Mouse (Mus musculus) kidney, adult 8-10 months (tissue): Measurements from ENCODE around the gene Zic5.

Source experiments
- DNase-seq, 2 experiments: peaks; one replicate each; pipeline ENCODE4 v3.0.0; 2022

Zic5 gene

GRCm38 (mm10) chr14:122479461-122480109, 14.1 kb upstream of the Zic5 start:
- no peak for DNase-seq

GRCm38 (mm10) chr14:122478574-122479011, 13.1 kb upstream of the Zic5 start:
- no peak for DNase-seq

- no peak for DNase-seq
Observed at GRCm38 (mm10) chr14:122477971-122478573, 12.6 kb upstream of the Zic5 start.

GRCm38 (mm10) chr14:122477261-122477671, 11.8 kb upstream of the Zic5 start:
- no peak for DNase-seq

- no peak for DNase-seq
Observed at GRCm38 (mm10) chr14:122476822-122477215, 11.3 kb upstream of the Zic5 start.

- DNase-seq: no peak
Observed at GRCm38 (mm10) chr14:122476041-122476821, 10.8 kb upstream of the Zic5 start.

- DNase-seq: no peak
Observed at GRCm38 (mm10) chr14:122475557-122476040, 10.1 kb upstream of the Zic5 start.

GRCm38 (mm10) chr14:122474891-122475556, 9.5 kb upstream of the Zic5 start, which contains the start of gene Zic2:
TSS of gene Zic2 (plus strand) at chr14:122475435.
- DNase-seq: no peak

GRCm38 (mm10) chr14:122474041-122474890, 8.8 kb upstream of the Zic5 start:
- no peak for DNase-seq

- no peak for DNase-seq
Observed at GRCm38 (mm10) chr14:122473211-122473751, 7.8 kb upstream of the Zic5 start.

GRCm38 (mm10) chr14:122472647-122473046, 7.2 kb upstream of the Zic5 start:
- no peak for DNase-seq

GRCm38 (mm10) chr14:122472161-122472560, 6.7 kb upstream of the Zic5 start:
- no peak for DNase-seq

GRCm38 (mm10) chr14:122471449-122472085, 6.1 kb upstream of the Zic5 start:
- DNase-seq: no peak

GRCm38 (mm10) chr14:122468971-122469755, 3.7 kb upstream of the Zic5 start:
- no peak for DNase-seq

- DNase-seq: no peak
Observed at GRCm38 (mm10) chr14:122467926-122468841, 2.7 kb upstream of the Zic5 start.

- DNase-seq: no peak
Observed at GRCm38 (mm10) chr14:122466756-122467362, 1.4 kb upstream of the Zic5 start.

GRCm38 (mm10) chr14:122465931-122466490, 534 bp upstream of the Zic5 start:
- no peak for DNase-seq

- no peak for DNase-seq
Observed at GRCm38 (mm10) chr14:122464351-122464762, 1.1 kb downstream of the Zic5 start.
